Mouse (Mus musculus) heart, postnatal 0 days (tissue): ENCODE measurements around the gene Slc35a1.

Experiments
- CTCF ChIP-seq: IDR thresholded peaks from 2 replicates; pipeline ENCODE4 v1.5.1; 2016; ENCODE audit warnings: antibody characterized with exemption, control low read depth, low read depth
- EP300 ChIP-seq: IDR thresholded peaks from 2 replicates; pipeline ENCODE4 v1.6.1; 2016; ENCODE audit warnings: antibody characterized with exemption, low read depth

- TF ChIP-seq CTCF (no peak), EP300 (no peak)
Measured at GRCm38 (mm10) chr4:34656101-34656500, 31.1 kb downstream of the Slc35a1 start.
